Mouse (Mus musculus) layer of hippocampus, adult 9-10 months (tissue): ENCODE results near the gene Synpo2l.

Experiments
- DNase-seq: peaks from one replicate; pipeline ENCODE4 v3.0.0; 2022; ENCODE audit warnings: low spot score

The Synpo2l gene

DNA sequence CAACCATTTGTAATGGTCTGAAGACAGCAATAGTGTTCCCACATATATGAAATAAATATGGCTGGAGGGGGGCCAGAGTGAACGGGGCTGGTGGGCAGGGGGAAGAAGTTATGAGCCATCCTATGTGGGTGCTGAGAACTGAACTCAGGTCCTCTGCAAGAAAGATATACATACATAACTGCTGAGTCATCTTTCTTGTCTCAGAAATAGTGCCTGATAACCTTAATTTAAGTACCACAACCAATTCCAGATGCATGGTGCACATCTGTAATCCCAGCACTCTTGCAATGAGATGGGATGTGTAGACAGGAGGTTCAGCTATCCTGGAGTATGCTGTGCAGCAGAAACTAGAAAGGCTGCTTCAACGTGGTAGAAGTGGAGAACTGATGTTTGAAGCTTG, 13.6 kb upstream of the Synpo2l start:
- no peak for DNase-seq

DNA sequence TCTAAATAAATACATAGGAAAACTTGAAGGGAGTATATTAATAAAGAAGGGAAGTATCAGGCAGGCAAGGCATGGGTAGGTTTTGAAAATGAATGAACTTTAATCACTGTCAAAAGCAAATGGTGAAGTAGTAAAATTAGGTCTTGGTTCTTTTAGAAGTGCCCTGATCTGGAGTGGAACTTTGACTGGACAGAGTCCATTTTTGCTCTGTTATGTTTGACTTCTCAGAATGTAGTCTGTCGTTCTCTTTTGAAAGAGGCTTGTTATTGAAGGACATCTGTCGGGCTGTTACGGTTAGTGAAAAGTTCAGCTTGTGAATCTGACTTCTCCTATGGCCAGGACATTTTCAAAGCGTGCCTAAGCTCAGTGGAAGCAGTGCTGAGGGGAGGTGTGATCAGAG, 9.8 kb upstream of the Synpo2l start:
- DNase-seq = no peak

DNA sequence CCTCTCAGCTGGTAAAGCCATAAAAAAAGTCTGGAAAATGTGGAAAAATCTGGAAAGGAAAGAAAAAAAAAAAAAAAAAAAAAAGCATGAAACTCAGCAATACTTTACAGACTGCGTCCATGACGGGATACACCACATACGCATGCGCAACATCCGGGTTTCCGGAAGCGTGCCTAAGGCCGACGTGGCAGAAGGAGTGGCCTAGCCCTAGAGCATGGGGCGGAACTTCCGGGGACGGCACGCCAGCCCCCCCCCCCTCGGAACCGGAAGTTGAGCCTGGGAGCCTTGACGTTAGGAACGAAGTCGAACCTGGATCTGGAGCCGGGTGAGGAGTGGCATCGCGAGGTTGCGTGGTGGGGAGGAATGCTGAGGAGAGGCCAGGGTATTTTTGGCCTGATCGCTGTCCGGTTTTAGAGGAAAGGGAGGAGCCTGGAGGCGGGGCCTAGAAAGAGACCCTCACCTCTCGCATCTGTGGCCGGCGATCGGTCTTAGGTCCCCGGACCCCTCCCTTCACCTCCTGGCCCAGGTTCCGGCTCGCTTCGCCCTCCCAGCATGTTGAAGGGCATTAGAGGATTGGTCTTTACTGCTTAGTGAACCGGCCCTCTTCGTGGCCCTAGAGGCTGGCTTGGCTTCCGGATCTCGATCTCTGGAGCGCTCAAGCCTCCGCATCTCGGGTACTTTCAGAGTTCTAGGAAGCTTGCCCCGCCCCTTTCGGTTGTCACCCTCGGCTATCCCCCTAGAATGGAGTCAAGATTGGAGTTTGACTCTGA, 6.1 kb upstream of the Synpo2l start, which contains the start of gene Sec24c:
TSS of gene Sec24c (plus strand) at position 245 of the 770 bp plus-strand sequence.
- peak; percentile 88 for DNase-seq

DNA sequence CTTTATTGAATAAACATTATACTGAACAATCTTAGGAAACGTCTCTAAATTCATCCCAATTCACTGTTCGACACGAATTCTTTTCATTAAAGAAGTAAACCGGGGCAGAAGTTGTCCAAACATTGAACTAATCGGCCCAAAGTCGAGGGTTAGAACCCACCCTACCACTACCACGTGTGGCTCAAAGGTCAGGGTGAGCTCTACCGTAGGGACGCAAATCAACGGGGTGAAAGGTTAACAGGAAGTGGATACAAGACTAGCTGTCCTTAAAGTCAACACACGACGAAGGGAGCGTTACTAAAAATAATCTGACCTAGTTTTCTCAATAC, 5.5 kb upstream of the Synpo2l start:
- DNase-seq = peak; percentile 53

DNA sequence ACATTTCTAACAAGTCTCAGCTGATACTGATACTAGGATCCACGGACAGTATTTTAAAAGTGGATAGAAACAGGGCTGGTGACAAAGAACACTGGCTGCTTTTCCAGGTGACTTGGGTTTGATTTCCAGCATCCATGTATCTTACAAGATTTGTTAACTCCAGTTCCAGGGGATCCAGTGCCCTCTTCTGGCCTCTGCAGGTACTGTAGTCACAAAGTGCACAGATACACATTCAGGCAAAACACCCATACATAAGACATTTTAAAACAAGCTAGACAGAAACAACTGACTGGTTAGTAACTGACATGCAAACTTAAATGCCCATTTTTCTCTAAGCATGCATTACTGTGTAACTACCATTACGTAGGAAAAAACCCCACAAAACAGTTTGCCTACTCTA, 4.8 kb upstream of the Synpo2l start:
- DNase-seq = no peak

DNA sequence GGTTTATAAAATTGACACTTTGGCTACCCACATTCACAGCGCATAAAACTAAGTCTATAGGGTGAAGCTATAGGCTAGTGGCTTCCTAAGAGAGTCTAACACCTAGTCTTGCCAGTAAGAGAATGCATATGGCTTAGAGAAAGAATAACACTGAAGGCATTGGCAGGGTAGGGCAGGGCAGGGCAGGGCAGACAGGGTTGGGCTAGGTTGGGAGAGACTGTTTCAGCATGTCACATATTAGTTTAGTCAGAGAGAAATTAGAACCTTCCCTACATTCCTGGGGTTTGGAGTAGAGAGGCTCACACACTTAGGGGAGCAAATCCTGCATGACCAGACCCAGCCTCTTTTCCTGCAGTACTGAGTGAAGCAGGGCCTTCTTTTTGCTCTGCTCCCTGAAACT, 685 bp downstream of the Synpo2l start:
- DNase-seq = no peak

DNA sequence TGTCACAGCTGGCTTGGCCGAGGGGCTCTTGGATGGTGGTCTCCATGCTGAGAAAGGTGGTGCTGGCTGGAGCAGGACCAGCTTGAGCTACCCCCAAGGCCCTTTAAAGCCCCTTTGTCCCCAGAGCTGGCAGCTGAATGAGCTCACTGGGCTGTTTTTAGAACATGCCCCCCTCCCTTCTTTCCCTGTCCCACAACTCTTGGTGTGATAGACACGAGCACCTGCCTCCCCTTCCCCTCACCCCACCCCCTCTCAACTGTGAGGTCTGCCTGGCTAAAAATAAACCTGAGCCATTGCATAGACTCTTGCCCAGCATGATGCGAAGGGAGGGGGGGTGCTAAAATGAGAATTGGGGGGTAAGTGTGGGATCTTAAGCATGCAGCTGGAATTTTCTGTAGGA, 3.7 kb downstream of the Synpo2l start:
- no peak for DNase-seq

DNA sequence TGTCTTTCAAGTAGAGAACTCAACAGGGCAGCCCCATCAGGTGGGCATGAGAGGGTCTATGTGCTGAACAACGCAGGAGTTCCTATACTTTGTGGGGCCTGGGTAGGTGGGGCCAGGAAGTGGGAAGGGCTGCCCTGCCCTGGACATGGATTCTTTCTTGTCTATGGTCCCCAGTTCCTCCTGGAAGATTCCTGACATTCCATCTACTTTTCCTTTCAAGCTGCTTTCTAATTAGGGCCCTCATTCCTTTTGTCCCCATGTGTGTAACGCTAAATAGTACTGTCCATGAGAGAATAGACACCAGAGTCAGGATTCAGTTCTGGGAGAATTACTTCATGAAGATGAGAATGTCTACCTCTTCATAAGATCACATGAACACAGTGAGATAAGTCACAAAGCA, 4.6 kb downstream of the Synpo2l start:
- DNase-seq = no peak

DNA sequence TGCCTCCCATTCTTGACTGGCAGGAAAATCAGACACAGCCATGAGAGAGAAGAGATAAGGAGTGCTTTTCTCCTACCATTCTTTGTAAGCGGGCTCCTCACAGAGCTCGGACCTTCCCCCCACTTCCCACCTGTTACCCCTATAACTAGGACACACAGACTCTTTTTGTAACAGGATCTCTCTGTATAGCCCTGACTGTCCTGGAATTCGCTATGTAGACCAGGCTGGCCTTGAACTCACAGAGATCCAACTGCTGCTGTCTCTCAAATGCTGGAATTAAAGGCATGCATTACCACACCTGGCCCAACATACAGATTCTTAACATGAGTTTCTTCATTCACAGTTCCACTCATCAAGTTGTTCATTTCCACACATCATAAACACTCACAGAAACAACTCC, 5.4 kb downstream of the Synpo2l start:
- no peak for DNase-seq

DNA sequence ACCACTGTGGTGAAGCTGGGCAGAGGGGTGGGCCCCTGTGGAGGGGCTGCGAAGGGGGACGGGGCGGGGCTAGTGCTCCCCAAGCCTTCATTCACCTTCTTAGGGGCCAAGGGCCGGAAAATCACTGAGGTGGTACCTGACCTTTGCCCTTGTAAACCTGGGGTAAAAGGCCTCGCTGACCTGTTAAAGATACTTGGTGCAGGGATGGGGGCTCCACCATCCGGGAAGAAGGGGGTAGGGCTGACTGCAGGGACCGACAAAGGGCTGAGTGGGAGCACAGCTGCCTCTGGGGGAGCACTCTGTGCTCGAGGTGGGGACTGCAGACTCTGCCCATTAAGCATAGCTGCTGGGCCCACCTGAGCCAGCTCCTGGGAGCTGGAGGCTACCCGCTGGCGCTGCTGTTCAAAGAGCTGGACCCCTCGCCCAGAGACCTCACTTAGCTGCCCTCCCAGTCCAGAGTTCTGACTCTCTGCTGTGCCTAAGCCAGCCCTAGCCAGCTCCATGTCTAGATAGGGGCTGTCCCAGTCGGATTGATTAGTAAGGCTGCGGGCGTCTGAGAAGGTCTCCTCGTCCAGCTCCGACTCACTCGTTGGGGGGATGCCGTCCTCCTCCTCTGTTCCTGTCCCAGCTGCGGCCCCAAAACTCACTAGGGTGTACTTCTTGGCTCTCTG, 6.4 kb downstream of the Synpo2l start:
- no peak for DNase-seq

DNA sequence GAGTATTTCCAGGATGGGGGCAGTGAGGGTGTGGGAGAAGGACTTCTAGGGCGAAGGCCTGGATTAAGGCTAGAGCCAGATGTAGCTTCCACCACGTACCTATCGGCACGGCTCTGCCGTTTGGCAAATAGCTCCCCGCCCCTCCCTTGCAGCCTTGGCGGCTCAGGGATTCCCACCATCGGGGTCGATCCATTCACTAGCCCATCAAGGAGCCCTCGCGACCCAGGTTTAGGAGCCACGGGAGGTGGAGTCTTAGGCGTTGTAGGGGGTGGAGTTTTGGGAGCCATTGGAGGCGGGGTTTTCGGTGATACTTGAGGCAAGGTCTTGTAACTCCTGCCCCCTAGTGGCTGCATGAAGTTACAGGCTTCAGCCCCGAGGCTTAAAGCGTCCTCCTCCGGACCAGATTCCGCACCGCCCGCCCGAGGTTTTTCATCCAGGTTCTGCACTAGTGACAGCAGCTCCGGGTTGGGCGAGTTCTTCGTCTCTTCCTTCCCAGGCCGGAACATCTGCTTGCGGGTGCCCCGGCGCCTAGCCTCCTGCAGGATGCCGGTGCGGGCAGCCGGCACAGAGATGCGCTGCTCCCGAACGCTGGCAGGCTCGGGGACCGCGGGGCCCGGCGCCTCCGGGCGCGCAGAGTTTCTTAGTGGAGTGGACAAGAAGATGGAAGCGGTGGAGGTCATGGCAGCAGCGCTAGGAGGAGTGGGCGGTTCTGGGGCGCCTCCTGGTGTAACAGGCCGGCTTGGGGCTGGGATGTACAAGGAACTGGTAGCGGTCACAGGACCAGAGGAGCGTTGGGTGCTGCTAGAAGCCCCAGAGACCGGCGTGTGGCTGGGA, 7.1 kb downstream of the Synpo2l start:
- DNase-seq = peak; percentile 96

DNA sequence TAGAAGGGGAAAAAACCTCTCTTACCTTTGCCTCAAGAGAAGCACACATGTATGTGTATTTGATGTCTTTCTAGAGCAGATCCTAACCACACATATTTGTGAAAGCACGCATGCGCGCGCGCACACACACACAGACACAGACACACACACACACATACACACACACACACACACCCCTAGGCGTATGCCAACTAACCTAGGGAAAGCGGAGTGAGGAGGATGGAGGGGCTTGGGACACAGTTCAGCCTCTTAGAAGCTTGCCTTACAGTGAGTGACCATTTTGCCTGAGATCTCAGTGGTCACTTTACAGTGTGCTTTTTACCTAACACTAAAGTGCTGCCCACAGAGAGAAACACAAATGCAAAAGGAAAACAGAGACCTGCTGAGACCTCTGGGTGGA, 8.5 kb downstream of the Synpo2l start:
- no peak for DNase-seq

DNA sequence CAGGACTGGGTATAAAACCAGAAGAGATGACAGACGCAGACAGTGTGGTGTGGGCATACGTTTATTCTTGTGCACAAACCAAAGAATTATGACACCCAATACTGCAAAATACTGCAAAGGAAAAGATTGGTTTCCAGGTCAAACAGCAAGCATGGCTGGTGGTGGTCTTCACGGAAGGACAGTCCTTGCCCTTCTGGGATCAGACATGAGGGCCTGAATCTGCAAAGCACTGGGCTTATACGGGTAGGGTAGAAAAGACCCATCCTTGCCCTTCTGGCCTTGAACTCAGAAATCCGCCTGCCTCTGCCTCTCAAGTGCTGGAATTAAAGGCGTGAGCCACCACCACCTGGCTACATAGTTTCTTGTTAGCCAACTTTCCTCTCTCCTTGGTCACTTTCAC, 9.3 kb downstream of the Synpo2l start:
- DNase-seq = no peak

DNA sequence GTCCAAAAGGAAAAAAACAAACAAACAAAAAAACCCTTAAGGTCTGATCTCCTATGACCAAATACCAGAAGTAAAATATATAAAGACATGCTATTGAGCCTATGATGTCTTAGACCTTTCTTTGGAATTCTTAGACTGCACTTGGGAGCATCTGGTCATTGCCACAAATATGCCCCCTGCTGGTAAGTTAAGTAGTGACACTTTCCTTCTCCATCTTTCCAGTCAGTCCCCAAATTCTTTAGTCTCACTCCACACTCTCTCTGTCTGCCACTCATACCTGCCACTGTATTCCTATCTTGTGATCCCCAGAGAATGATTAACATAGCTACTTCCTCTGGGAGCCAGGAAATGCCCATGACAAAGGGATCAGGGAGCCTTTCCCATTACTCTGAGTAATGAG, 9.8 kb downstream of the Synpo2l start:
- no peak for DNase-seq

DNA sequence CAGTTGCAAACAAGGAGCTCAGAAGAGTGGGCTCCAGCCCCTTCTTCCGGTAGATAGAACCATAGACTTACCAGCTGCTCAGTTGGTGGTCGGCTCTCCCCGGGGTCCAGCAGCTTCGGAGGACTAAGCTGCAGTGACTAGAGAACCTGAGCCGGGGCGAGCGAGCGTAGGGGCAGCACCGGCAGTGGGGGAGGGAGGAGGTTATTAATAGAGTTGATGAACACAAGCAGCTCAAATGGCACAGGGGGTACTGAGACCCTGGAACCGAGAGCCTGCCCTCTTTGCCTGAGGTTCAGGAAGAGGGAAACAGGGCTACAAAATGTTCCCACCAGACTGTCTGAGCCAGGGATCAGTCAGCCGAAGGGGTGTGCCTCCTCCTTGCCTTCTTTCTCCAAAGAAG, 11.8 kb downstream of the Synpo2l start, which contains the start of gene Myoz1:
TSS of gene Myoz1 (minus strand) at position 180 of the 400 bp plus-strand sequence.
- DNase-seq = no peak

DNA sequence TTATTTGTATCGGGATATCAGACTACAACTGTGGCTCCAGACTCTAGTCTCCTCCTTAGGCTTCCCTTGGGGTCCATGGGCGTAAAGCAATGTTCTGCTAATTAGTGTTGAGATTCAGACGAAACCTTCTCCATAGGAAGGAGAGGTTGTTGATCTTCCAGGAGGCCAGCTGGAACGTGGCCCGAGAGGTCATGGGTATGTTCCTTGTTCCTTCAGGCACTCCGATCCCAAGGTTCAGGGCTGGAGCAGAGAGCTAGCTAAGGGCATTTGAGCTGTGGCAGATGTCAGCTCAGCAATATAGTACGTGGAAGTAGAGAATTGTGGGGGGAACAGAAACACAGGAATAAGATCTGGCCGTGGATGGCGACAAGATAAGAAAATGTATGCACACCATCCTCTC, 12.4 kb downstream of the Synpo2l start:
- DNase-seq = no peak

DNA sequence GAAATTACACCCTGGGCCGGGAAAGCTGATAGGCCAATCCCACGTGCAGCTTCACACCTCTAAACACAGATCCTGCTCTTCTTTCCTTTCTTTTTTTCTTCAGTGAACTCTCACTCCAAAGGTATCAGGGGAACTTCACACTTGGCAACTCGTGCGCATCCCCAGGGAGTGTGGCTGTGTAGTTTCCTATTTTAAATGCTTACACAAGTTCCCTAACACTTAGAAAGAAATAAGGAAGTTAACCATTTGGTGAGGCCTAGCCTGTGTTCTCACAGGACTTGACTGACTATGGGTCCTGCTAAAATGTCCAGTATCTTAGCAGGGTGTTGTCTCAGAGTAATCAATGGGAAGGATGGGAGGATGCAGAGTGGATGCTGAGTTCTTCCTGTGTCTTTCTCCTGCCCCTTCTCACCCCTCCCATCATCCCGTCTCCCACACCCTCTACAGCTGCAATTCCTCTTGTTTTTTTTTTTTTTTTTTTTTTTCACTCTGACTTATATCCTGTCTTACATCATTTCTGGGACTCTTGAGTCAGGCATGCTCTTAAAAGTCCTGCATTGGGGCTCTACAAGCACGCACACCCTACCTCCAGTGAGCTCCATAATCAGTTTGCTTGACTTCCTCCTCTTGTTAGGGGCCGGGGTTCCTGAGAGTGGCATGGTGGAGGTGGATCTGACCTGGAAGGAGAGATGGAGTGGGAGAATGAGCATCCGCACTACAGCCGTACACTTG, 13.3 kb downstream of the Synpo2l start:
- DNase-seq = no peak

DNA sequence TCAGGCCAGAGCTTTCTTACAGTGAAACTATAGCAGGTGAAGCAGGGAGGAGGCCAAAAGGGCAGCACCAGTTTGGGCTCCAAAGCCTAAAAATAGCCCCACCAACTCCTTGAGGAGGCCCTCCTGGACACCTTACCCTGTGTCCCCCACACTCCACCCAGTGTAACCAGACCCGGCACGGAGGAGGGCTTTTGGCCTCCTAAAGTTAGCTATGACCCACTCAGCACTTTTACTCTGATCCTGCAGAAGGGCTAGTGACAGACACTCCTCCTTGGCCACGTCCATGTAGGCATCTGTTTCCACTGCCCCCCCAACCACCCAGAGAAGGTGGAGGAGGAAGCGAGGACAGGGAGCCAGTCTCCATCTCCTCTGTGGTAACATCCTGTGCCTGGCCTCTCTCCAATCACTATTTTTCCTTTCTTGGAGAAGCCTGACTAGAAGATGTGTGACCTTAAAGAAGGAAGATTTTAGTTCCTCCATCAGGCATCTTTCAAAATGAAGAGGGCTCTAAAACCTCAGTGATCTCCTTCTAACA, 16.4 kb downstream of the Synpo2l start:
- no peak for DNase-seq

DNA sequence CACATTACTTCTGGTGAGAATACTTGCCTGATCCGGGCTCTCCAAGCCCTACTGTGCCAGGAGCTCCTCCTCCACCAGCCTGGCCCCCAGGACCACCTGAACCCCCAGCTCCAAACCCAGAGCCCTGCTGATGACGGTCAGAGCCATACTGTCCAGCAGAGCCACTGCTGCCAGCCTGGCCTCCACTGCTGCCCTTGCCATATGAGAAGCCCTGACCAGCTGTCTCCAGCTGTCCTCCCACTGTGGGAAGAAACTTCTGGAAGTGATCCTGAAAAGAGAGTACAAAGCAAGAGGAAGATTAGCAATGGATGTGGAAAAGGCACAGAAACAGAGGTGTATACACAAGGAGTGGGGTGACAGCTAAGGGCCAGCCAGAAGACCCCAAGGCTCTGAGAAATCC, 17.2 kb downstream of the Synpo2l start:
- no peak for DNase-seq

DNA sequence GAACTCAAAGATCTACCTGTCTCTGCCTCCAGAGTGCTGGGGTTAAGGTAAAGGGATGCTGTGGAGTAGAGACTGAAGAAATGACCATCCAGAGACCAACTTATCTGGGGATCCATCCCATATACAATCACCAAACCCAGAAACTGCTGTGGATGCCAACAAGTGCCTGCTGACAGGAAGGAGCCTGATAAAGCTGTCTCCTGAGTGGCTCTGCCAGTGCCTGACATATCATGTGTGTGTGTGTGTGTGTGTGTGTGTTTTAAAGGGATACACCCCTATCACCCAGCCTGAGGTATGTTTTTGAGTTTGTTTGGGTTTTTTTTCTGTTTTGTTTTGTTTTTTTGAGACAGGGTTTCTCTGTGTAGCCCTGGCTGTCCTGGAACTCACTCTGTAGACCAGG, 21.8 kb downstream of the Synpo2l start:
- DNase-seq = no peak

DNA sequence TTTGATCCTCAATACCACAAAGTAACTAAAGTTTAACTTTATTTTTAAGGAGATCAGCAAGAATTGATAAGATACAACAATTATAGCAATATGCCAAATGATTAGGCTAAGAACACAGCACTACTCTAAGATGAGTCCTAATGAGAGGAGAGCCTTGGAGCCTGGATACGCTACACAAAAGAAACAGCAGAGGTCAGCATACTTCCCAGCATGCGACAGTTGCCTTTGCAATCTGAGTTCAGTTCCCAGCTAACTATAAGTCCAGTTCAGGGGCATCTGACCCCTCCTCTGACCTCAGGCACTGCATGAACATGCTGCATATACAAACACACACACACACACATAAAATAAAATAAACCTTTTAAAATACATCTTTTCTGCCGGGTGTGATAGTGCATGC, 22.6 kb downstream of the Synpo2l start:
- no peak for DNase-seq

DNA sequence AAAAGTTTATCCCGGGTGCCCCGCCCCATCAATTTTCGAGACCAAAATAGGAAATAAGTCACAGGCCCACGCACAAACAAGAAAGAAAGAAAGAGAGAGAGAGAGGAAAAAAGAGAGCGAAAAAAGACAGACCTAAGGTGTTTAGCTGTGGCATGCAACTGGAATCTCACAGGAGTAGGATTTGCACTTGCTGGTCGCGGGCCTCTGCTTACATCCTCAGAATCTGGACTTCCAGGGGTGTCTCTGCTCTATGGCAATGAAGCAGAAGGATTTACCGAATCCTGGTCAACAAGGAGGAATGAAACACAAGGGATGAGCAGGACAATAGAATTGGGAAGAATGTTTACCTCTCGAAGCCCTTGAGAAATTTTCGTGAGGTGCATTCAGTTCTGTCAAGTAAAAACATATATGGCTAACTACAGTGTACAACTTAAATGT, 26.7 kb downstream of the Synpo2l start:
- DNase-seq = no peak
